ENCODE assay signal across 8 mouse cellular contexts in the genomic region with DNA sequence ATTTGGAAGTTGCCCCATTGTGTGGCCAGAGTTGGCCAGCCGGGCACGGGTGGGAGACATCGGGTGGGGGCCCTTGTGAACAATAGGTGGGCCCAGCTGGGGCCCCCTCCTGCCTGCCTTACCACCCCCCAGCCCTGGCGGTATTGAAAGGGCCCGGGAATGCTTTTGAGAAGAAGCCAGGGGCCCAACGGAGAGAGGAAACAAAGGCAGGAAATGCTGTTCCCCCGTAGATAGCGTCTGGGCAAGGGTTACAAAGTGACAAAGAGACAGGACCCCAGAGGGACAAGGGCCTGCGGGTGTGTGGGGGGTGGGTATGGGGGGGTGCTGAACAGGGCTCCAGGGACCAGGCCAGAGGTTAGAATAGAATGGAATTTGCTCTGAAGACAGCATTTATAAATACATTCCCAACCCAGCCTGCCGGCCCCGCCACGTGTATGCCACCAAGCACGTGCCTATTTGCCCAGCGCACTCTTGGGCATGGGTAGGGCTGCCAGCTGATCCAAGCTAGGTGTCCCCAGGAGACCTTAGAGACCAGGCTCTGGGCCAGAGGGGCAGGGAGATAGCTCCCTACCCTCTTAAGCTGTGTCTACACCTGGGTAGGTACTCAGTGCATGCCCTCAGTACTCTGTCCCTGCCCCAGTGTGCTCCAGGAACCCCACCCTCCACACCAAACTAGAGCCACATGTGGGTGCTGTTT. TPM values are rescaled to one million over a fixed set of nuclear protein-coding genes. Genes with fewer than 3 reads are reported as not detected.
DNase-seq lines count a peak whose midpoint lies in the region; ATAC-seq and TF ChIP-seq lines count a peak whose summit lies in the region.

No protein-coding gene starts in this region.

- peaks cover 10 to 22% of the 10 kb centered on the region in 2 experiments for H3K4me1 ChIP-seq in MEL (ENCODE audit: control insufficient read depth in 1 of 2, insufficient read depth in 2 of 2, low read length in 2 of 2)
- 0 out of 2 replicates have a peak, but pooled peaks cover 4% of the 10 kb centered on the region for H3K4me1 ChIP-seq in embryonic facial prominence, embryonic 11.5 days (ENCODE audit: control insufficient read depth, insufficient read depth, low read length)
- H3K4me1 ChIP-seq in hindbrain, embryonic 15.5 days (replicated peaks), result peaks cover 7% of the 10 kb centered on the region

- no peaks in the 10 kb centered on the region for H3K9me3 ChIP-seq in MEL (replicated peaks; ENCODE audit: insufficient read depth, low read length)
- H3K9me3 ChIP-seq in embryonic facial prominence, embryonic 11.5 days (replicated peaks; ENCODE audit: control insufficient read depth, low read length), result no peaks in the 10 kb centered on the region
- no peaks in the 10 kb centered on the region for H3K9me3 ChIP-seq in hindbrain, embryonic 15.5 days

- WGBS in embryonic facial prominence, embryonic 11.5 days, result 29% methylated on average over 14 of the region's 14 CpGs
- 14% methylated on average over 14 of the region's 14 CpGs for WGBS in hindbrain, embryonic 15.5 days

- no peak overlapping the region for H3K4me2 ChIP-seq in embryonic facial prominence, embryonic 11.5 days (ENCODE audit: low read depth, low read length)
- H3K4me2 ChIP-seq in hindbrain, embryonic 15.5 days, result no peak overlapping the region

- no peak for TF ChIP-seq POLR2A in MEL (IDR thresholded peaks at IDR 0.05; ENCODE audit: control insufficient read depth in 1 of 2, insufficient read depth in 1 of 2, low read depth in 1 of 2, low read length in 2 of 2, poor library complexity in 1 of 2)

- no peaks in the 10 kb centered on the region for H3K27me3 ChIP-seq in MEL (ENCODE audit: control insufficient read depth in 1 of 2, insufficient read depth in 2 of 2, low read length in 2 of 2)
- H3K27me3 ChIP-seq in embryonic facial prominence, embryonic 11.5 days (ENCODE audit: control insufficient read depth, insufficient read depth, low read length), result no peaks in the 10 kb centered on the region; the same call in 1 of the 2 replicates
- H3K27me3 ChIP-seq in hindbrain, embryonic 15.5 days, result no peaks in the 10 kb centered on the region

- no peak for TF ChIP-seq RAD21 in MEL (IDR thresholded peaks at IDR 0.05; ENCODE audit: low read depth, low read length)

- peak overlapping the region; percentile 7; the same call in 1 of the 2 replicates for H3K27ac ChIP-seq in MEL (ENCODE audit: control insufficient read depth, low read depth, low read length)
- H3K27ac ChIP-seq in embryonic facial prominence, embryonic 11.5 days (replicated peaks; ENCODE audit: low read depth, low read length), result no peak overlapping the region
- H3K27ac ChIP-seq in hindbrain, embryonic 15.5 days (replicated peaks), result no peak overlapping the region

- no peak for TF ChIP-seq CTCF in MEL (IDR thresholded peaks at IDR 0.05 in 2 of 3, conservative IDR thresholded peaks at IDR 0.05 in 1 of 3; ENCODE audit: control insufficient read depth in 1 of 3, insufficient read depth in 1 of 3, low read depth in 2 of 3, low read length in 3 of 3, poor library complexity in 1 of 3, severe bottlenecking in 1 of 3)

- peak; percentile 29 for DNase-seq in MEL (ENCODE audit: low read depth, low spot score)
- DNase-seq in embryonic facial prominence, embryonic 11.5 days (ENCODE audit: low spot score), result no peak
- DNase-seq in lung, adult 18-20 months, result peak; percentile 90 to 93
- no peak for DNase-seq in cerebellum, adult 11 months
- DNase-seq in cerebellum, adult 8-10 months, result no peak
- no peak for DNase-seq in right cerebral cortex, postnatal 4 days

- H3K9ac ChIP-seq in MEL (ENCODE audit: control insufficient read depth, low read depth, low read length, poor library complexity, severe bottlenecking), result peak overlapping the region; percentile 22
- H3K9ac ChIP-seq in embryonic facial prominence, embryonic 11.5 days (replicated peaks; ENCODE audit: low read length), result no peak overlapping the region
- no peak overlapping the region for H3K9ac ChIP-seq in hindbrain, embryonic 15.5 days

- H3K36me3 ChIP-seq in MEL (ENCODE audit: control insufficient read depth in 1 of 2, insufficient read depth in 2 of 2, low read length in 2 of 2), result peaks cover 0 to 15% of the 10 kb centered on the region in 2 experiments; a peak in 2 of 4 replicates
- H3K36me3 ChIP-seq in embryonic facial prominence, embryonic 11.5 days (replicated peaks; ENCODE audit: control insufficient read depth, insufficient read depth, low read depth, low read length), result no peaks in the 10 kb centered on the region
- no peaks in the 10 kb centered on the region for H3K36me3 ChIP-seq in hindbrain, embryonic 15.5 days

- H3K4me3 ChIP-seq in MEL (ENCODE audit: control insufficient read depth in 1 of 2, insufficient read depth in 1 of 2, low read depth in 2 of 2, low read length in 2 of 2), result no peak overlapping the region
- no peak overlapping the region for H3K4me3 ChIP-seq in embryonic facial prominence, embryonic 11.5 days (ENCODE audit: low read depth, low read length)
- H3K4me3 ChIP-seq in hindbrain, embryonic 15.5 days, result no peak overlapping the region

- peak in 1 of 2 experiments; percentile 60; a peak in 3 of 4 replicates for TF ChIP-seq EP300 in MEL (IDR thresholded peaks at IDR 0.05; ENCODE audit: low read depth in 1 of 2, low read length in 2 of 2)

- ATAC-seq in embryonic facial prominence, embryonic 11.5 days (replicated peaks; ENCODE audit: insufficient number of reproducible peaks, low FRiP score, low TSS enrichment, low read depth), result peak; percentile 37; the same call in 1 of the 2 replicates
- ATAC-seq in hindbrain, embryonic 15.5 days (ENCODE audit: low FRiP score, low read depth), result 0 out of 2 replicates have a peak, but pooled peaks have one; percentile 34
- no peak for ATAC-seq in cerebellum, adult (ENCODE audit: insufficient number of reproducible peaks, low FRiP score, low TSS enrichment)

- no peaks in the 10 kb centered on the region for H3K79me2 ChIP-seq in MEL (ENCODE audit: control insufficient read depth, insufficient read depth, low read length, poor library complexity)

TF ChIP-seq in MEL, 35 proteins besides CTCF, POLR2A, EP300 and RAD21:
- TF ChIP-seq TCF12 (IDR thresholded peaks at IDR 0.05; ENCODE audit: low read depth, low read length) (peak; percentile 70), GABPA (IDR thresholded peaks at IDR 0.05; ENCODE audit: low read depth, low read length) (no peak), MYC (IDR thresholded peaks at IDR 0.05; ENCODE audit: low read depth, low read length) (0 out of 2 replicates have a peak, but pooled peaks have one; percentile 24), TAL1 (IDR thresholded peaks at IDR 0.05; ENCODE audit: low read length) (peak; percentile 64), USF1 (IDR thresholded peaks at IDR 0.05; ENCODE audit: low read depth, low read length) (no peak), ZMIZ1 (IDR thresholded peaks at IDR 0.05; ENCODE audit: low read depth, low read length) (no peak), ZNF384 (IDR thresholded peaks at IDR 0.05; ENCODE audit: low read depth, low read length) (no peak)

RNA-seq across cellular contexts. Expression of a gene that starts 10.0 kb away (rescaled TPM):
- total RNA-seq in MEL (2012; rRNA removed), result 0.23 and 0.26 TPM in 2 replicates
- under 1 TPM in 1 of 2 experiments, not detected in 1; 0.72 TPM for polyA plus RNA-seq in MEL (2012; ENCODE audit: insufficient read depth in 1 of 2, insufficient read length in 2 of 2, low read depth in 1 of 2, low replicate concordance in 2 of 2, missing spikeins in 1 of 2)
- 2.5 and 2.8 TPM in 2 replicates for polyA plus RNA-seq in embryonic facial prominence, embryonic 11.5 days (2014; fragmentation: Nextera tagmentation; extraction: Ambion mirVana)
- polyA plus RNA-seq in hindbrain, embryonic 15.5 days (2015; fragmentation: Nextera tagmentation; extraction: Ambion mirVana), result 5.7 and 5.8 TPM in 2 replicates

RNA-seq across cellular contexts. Expression of a gene that starts 33.9 kb away (rescaled TPM):
- total RNA-seq in MEL (2012; rRNA removed), result 2.9 and 3.7 TPM in 2 replicates
- polyA plus RNA-seq in MEL (2012; ENCODE audit: insufficient read depth in 1 of 2, insufficient read length in 2 of 2, low read depth in 1 of 2, low replicate concordance in 2 of 2, missing spikeins in 1 of 2), result 10 to 100 TPM in 1 of 2 experiments, not detected in 1; 11.1 TPM
- 0.75 and 1.3 TPM in 2 replicates for polyA plus RNA-seq in embryonic facial prominence, embryonic 11.5 days (2014; fragmentation: Nextera tagmentation; extraction: Ambion mirVana)
- 4.5 and 4.7 TPM in 2 replicates for polyA plus RNA-seq in hindbrain, embryonic 15.5 days (2015; fragmentation: Nextera tagmentation; extraction: Ambion mirVana)

Comparison
In these comparisons a context has a peak if more than half of its experiments do, and no peak if none do; other contexts are left out.
1. DNase-seq: peak in MEL (single experiment) and lung, adult 18-20 months (2 of 2); none in embryonic facial prominence, embryonic 11.5 days (single experiment), cerebellum, adult 11 months (single experiment), cerebellum, adult 8-10 months (single experiment) and right cerebral cortex, postnatal 4 days (single experiment).